Mouse (Mus musculus) midbrain, embryonic 16.5 days (tissue): ENCODE data around the gene Btbd35f19. TPM values are rescaled to one million over a fixed set of nuclear protein-coding genes. Genes with fewer than 3 reads are reported as not detected.
"Not testable (repeated sequence)": the region's sequence is repeated elsewhere in the genome, so short reads cannot be mapped to it uniquely, and the experiment has no call there.

Source experiments
- ATAC-seq: fragments of 200-750 bp; cut with Nextera tagmentation; 2 replicates; pipeline ENCODE4 v1.8.0; 2017; ENCODE audit warnings: moderate TSS enrichment
- H3K27ac ChIP-seq: fragments of 300-500 bp; sonication (generic); 2 replicates; pipeline ENCODE4 v1.5.1; 2014; ENCODE audit warnings: mild to moderate bottlenecking, low read length, mixed read lengths
- H3K27me3 ChIP-seq: fragments of 300-500 bp; sonication (generic); 2 replicates; pipeline ENCODE4 v1.6.1; 2014; ENCODE audit warnings: low read depth, low read length, mixed read lengths; ENCODE audit not compliant: control insufficient read depth, insufficient read depth
- H3K36me3 ChIP-seq: fragments of 300-500 bp; sonication (generic); 2 replicates; pipeline ENCODE4 v1.6.1; 2014; ENCODE audit warnings: mild to moderate bottlenecking, low read length, moderate library complexity, mixed read lengths; ENCODE audit not compliant: control insufficient read depth, insufficient read depth
- H3K4me1 ChIP-seq: fragments of 300-500 bp; sonication (generic); 2 replicates; pipeline ENCODE4 v1.6.1; 2014; ENCODE audit warnings: mild to moderate bottlenecking, low read length, mixed read lengths; ENCODE audit not compliant: control insufficient read depth, insufficient read depth
- H3K4me2 ChIP-seq: fragments of 300-500 bp; sonication (generic); 2 replicates; pipeline ENCODE4 v1.6.1; 2014; ENCODE audit warnings: mild to moderate bottlenecking, low read length, mixed read lengths
- H3K4me3 ChIP-seq: fragments of 300-500 bp; sonication (generic); 2 replicates; pipeline ENCODE4 v1.5.1; 2014; ENCODE audit warnings: low read depth, mild to moderate bottlenecking, low read length, moderate library complexity, mixed read lengths
- H3K9ac ChIP-seq: fragments of 300-500 bp; sonication (generic); 2 replicates; pipeline ENCODE4 v1.6.1; 2014; ENCODE audit warnings: low read depth, low read length, mixed read lengths
- H3K9me3 ChIP-seq: fragments of 300-500 bp; sonication (generic); replicated peaks from 2 replicates; pipeline ENCODE4 v1.6.1; 2014; ENCODE audit warnings: mild to moderate bottlenecking, low read length, mixed read lengths; ENCODE audit not compliant: control insufficient read depth, poor library complexity, severe bottlenecking
- WGBS: fragments of 180-500 bp; shearing (Covaris S2); extraction: QIAGEN DNeasy Blood & Tissue Kit; methylation state at CpG from one replicate; pipeline ENCODE4 v1.1.7; 2014; 5-methylcytosine and 5-hydroxymethylcytosine counted together
- polyA plus RNA-seq: library from polyadenylated mRNA; unstranded; fragments of >200 nt; fragmentation: Nextera tagmentation; extraction: Ambion mirVana; gene quantifications from 2 replicates; pipeline ENCODE4 v1.2.1, GENCODE M21; 2015

Gene Btbd35f19
- polyA plus RNA-seq: not detected in 2 replicates

GRCm38 (mm10) chrX:31383818-31384217, at the start of gene Btbd35f19:
Btbd35f19 (minus strand) TSS chrX:31383918.
- not testable (repeated sequence) for H3K9me3 ChIP-seq, ATAC-seq, H3K36me3 ChIP-seq, H3K27ac ChIP-seq, H3K4me2 ChIP-seq, H3K27me3 ChIP-seq, H3K4me1 ChIP-seq, H3K9ac ChIP-seq, H3K4me3 ChIP-seq
- WGBS: no CpG with 5 or more reads among the region's 4 CpGs

- 100% methylated on average over 1 of the region's 4 CpGs for WGBS
- not testable (repeated sequence) for H3K9me3 ChIP-seq, H3K9ac ChIP-seq, H3K4me2 ChIP-seq, ATAC-seq, H3K4me3 ChIP-seq, H3K36me3 ChIP-seq, H3K27ac ChIP-seq, H3K27me3 ChIP-seq, H3K4me1 ChIP-seq
Observed at GRCm38 (mm10) chrX:31341924-31342323, 41.8 kb downstream of the Btbd35f19 start.

GRCm38 (mm10) chrX:31336154-31336553, 47.6 kb downstream of the Btbd35f19 start, which contains the start of gene Btbd35f26:
Btbd35f26 (plus strand) TSS chrX:31336454.
- H3K4me2 ChIP-seq, ATAC-seq, H3K9me3 ChIP-seq, H3K27ac ChIP-seq, H3K4me1 ChIP-seq, H3K27me3 ChIP-seq, H3K36me3 ChIP-seq, H3K4me3 ChIP-seq, H3K9ac ChIP-seq: not testable (repeated sequence)
- WGBS: no CpG with 5 or more reads among the region's 4 CpGs

Other genes with a start within 250 kb of the Btbd35f19 start
- not detected in 2 replicates for gene Spin2f, start 130.0 kb downstream of the Btbd35f19 start, polyA plus RNA-seq
- not detected in 2 replicates for gene Btbd35f26, start 47.5 kb downstream of the Btbd35f19 start, polyA plus RNA-seq
- gene Gm21883, start 190.4 kb upstream of the Btbd35f19 start, polyA plus RNA-seq: not detected in 2 replicates
- gene Spin2e, start 235.0 kb upstream of the Btbd35f19 start, polyA plus RNA-seq: not detected in 2 replicates